Mouse (Mus musculus): Measurements from ENCODE around the gene Pou3f1. TPM values are rescaled to one million over a fixed set of nuclear protein-coding genes. Genes with fewer than 3 reads are reported as not detected.

The Pou3f1 gene
- under 1 TPM; 0.01 to 0.08 TPM for polyA plus RNA-seq (2012; fragmentation: generic; extraction: Trizol)

GRCm38 (mm10) chr4:124656518-124656853, at the start of gene Pou3f1:
Gene Pou3f1 (plus strand): TSS chr4:124656807.

GRCm38 (mm10) chr4:124610703-124611102, 45.9 kb upstream of the Pou3f1 start, which contains the start of gene 3100002H09Rik:
Gene 3100002H09Rik (minus strand): TSS chr4:124610803.

GRCm38 (mm10) chr4:124693135-124693894, 36.7 kb downstream of the Pou3f1 start, which contains the start of gene Utp11:
Gene Utp11 (minus strand): TSS chr4:124693600.

GRCm38 (mm10) chr4:124700248-124700971, 43.8 kb downstream of the Pou3f1 start, which contains the start of gene Fhl3:
Gene Fhl3 (plus strand): TSS chr4:124700701.

Other genes with a start within 250 kb of the Pou3f1 start
- not detected for gene 3100002H09Rik, start 46.0 kb upstream of the Pou3f1 start, polyA plus RNA-seq (2012; fragmentation: generic; extraction: Trizol)
- 10 to 100 TPM; 11.2 to 23.2 TPM for gene Utp11, start 36.8 kb downstream of the Pou3f1 start, polyA plus RNA-seq (2012; fragmentation: generic; extraction: Trizol)
- gene Fhl3, start 43.9 kb downstream of the Pou3f1 start, polyA plus RNA-seq (2012; fragmentation: generic; extraction: Trizol), result 100 to 1,000 TPM in 1 of 2 experiments, 10 to 100 TPM in 1; 77.3 to 100 TPM
- gene Sf3a3, start 58.0 kb downstream of the Pou3f1 start, polyA plus RNA-seq (2012; fragmentation: generic; extraction: Trizol), result 10 to 100 TPM; 16.8 to 46.6 TPM
- 10 to 100 TPM in 1 of 2 experiments, 1 to 10 TPM in 1; 2.3 to 15.3 TPM for gene Inpp5b, start 85.0 kb downstream of the Pou3f1 start, polyA plus RNA-seq (2012; fragmentation: generic; extraction: Trizol)
- gene Mtf1, start 145.3 kb downstream of the Pou3f1 start, polyA plus RNA-seq (2012; fragmentation: generic; extraction: Trizol), result 1 to 10 TPM; 4.3 to 6.6 TPM
- gene Yrdc, start 193.9 kb downstream of the Pou3f1 start, polyA plus RNA-seq (2012; fragmentation: generic; extraction: Trizol), result 10 to 100 TPM; 16.5 to 25.7 TPM
- 100 to 1,000 TPM in 1 of 2 experiments, 10 to 100 TPM in 1; 69.5 to 108 TPM for gene 1110065P20Rik, start 194.4 kb downstream of the Pou3f1 start, polyA plus RNA-seq (2012; fragmentation: generic; extraction: Trizol)
- not detected for gene Maneal, start 205.4 kb downstream of the Pou3f1 start, polyA plus RNA-seq (2012; fragmentation: generic; extraction: Trizol)
- not detected for gene Epha10, start 224.1 kb downstream of the Pou3f1 start, polyA plus RNA-seq (2012; fragmentation: generic; extraction: Trizol)